Mouse (Mus musculus) bone marrow macrophage, adult 2 months (primary cell): Measurements from ENCODE around the gene Khdc3.
"Not testable (repeated sequence)": the region's sequence is repeated elsewhere in the genome, so short reads cannot be mapped to it uniquely, and the experiment has no call there.

Source experiments
- CTCF ChIP-seq: IDR thresholded peaks from 2 replicates; pipeline ENCODE4 v1.5.1; 2012; ENCODE audit warnings: low read depth, mild to moderate bottlenecking, low read length, moderate library complexity
- POLR2A ChIP-seq: IDR thresholded peaks from 2 replicates; pipeline ENCODE4 v1.6.1; 2012; ENCODE audit warnings: mild to moderate bottlenecking, low read depth, low read length, borderline replicate concordance

DNA sequence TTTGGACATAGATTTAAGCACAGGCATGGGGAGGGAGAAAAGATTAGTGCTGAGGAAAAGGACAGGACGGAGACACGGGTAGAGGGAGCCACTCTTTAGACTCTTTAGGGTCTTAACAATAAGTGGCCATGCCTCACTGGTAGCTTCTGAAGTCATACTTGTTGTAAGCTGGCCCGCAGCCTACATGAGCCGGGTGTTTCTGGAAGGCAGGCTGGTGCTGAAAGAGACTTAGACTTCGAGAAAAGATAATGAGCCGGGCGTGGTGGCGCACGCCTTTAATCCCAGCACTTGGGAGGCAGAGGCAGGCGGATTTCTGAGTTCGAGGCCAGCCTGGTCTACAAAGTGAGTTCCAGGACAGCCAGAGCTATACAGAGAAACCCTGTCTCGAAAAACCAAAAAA is 22.3 kb upstream of the Khdc3 start:
- not testable (repeated sequence) for TF ChIP-seq CTCF, POLR2A
